Mouse (Mus musculus): ENCODE measurements around the gene Net1.

Gene Net1

GRCm38 (mm10) chr13:3892601-3893000 lies 25.4 kb downstream of the Net1 start:
- no peak for ATAC-seq (ENCODE audit: insufficient number of reproducible peaks, low FRiP score, low TSS enrichment)

- no peak for ATAC-seq (ENCODE audit: insufficient number of reproducible peaks, low FRiP score, low TSS enrichment)
Observed at GRCm38 (mm10) chr13:3891479-3892087, 26.4 kb downstream of the Net1 start.

GRCm38 (mm10) chr13:3890061-3890460 lies 28.0 kb downstream of the Net1 start:
- ATAC-seq (ENCODE audit: insufficient number of reproducible peaks, low FRiP score, low TSS enrichment), result no peak

- ATAC-seq (ENCODE audit: insufficient number of reproducible peaks, low FRiP score, low TSS enrichment), result no peak
Observed at GRCm38 (mm10) chr13:3889111-3889510, 28.9 kb downstream of the Net1 start.

- ATAC-seq (ENCODE audit: insufficient number of reproducible peaks, low FRiP score, low TSS enrichment), result no peak
Observed at GRCm38 (mm10) chr13:3886663-3887062, 31.4 kb downstream of the Net1 start.

- no peak for ATAC-seq (ENCODE audit: insufficient number of reproducible peaks, low FRiP score, low TSS enrichment)
Observed at GRCm38 (mm10) chr13:3877679-3878220, 40.3 kb downstream of the Net1 start.

GRCm38 (mm10) chr13:3877185-3877584 lies 40.8 kb downstream of the Net1 start:
- 0 out of 2 replicates have a peak, but pooled peaks have one; percentile 28 for ATAC-seq (ENCODE audit: insufficient number of reproducible peaks, low FRiP score, low TSS enrichment)

- no peak for ATAC-seq (ENCODE audit: insufficient number of reproducible peaks, low FRiP score, low TSS enrichment)
Observed at GRCm38 (mm10) chr13:3876448-3876847, 41.6 kb downstream of the Net1 start.

GRCm38 (mm10) chr13:3872832-3873231 lies 45.2 kb downstream of the Net1 start:
- no peak for ATAC-seq (ENCODE audit: insufficient number of reproducible peaks, low FRiP score, low TSS enrichment)

- ATAC-seq (ENCODE audit: insufficient number of reproducible peaks, low FRiP score, low TSS enrichment), result no peak
Observed at GRCm38 (mm10) chr13:3869901-3870300, 48.1 kb downstream of the Net1 start.

- ATAC-seq (ENCODE audit: insufficient number of reproducible peaks, low FRiP score, low TSS enrichment), result no peak
Observed at GRCm38 (mm10) chr13:3867158-3867557, 50.9 kb downstream of the Net1 start.

- no peak for ATAC-seq (ENCODE audit: insufficient number of reproducible peaks, low FRiP score, low TSS enrichment)
Observed at GRCm38 (mm10) chr13:3866355-3867052, 51.5 kb downstream of the Net1 start.

- no peak for ATAC-seq (ENCODE audit: insufficient number of reproducible peaks, low FRiP score, low TSS enrichment)
Observed at GRCm38 (mm10) chr13:3865648-3866354, 52.2 kb downstream of the Net1 start.

GRCm38 (mm10) chr13:3862922-3863580 lies 55.0 kb downstream of the Net1 start:
- ATAC-seq (ENCODE audit: insufficient number of reproducible peaks, low FRiP score, low TSS enrichment), result no peak

- ATAC-seq (ENCODE audit: insufficient number of reproducible peaks, low FRiP score, low TSS enrichment), result no peak
Observed at GRCm38 (mm10) chr13:3862325-3862724, 55.7 kb downstream of the Net1 start.

GRCm38 (mm10) chr13:3861251-3861650 lies 56.8 kb downstream of the Net1 start:
- no peak for ATAC-seq (ENCODE audit: insufficient number of reproducible peaks, low FRiP score, low TSS enrichment)

- no peak for ATAC-seq (ENCODE audit: insufficient number of reproducible peaks, low FRiP score, low TSS enrichment)
Observed at GRCm38 (mm10) chr13:3856252-3856651, 61.8 kb downstream of the Net1 start.

- ATAC-seq (ENCODE audit: insufficient number of reproducible peaks, low FRiP score, low TSS enrichment), result no peak
Observed at GRCm38 (mm10) chr13:3854856-3855255, 63.2 kb downstream of the Net1 start.

GRCm38 (mm10) chr13:3853648-3854333 lies 64.2 kb downstream of the Net1 start, which contains the start of gene Calm5:
Gene Calm5 (plus strand): TSS chr13:3854173.
- ATAC-seq (ENCODE audit: insufficient number of reproducible peaks, low FRiP score, low TSS enrichment), result peak; percentile 36; the same call in 1 of the 2 replicates

GRCm38 (mm10) chr13:3850330-3850729 lies 67.7 kb downstream of the Net1 start:
- ATAC-seq (ENCODE audit: insufficient number of reproducible peaks, low FRiP score, low TSS enrichment), result no peak
